23 mouse cellular contexts compared by ENCODE assay signal in the genomic region with DNA sequence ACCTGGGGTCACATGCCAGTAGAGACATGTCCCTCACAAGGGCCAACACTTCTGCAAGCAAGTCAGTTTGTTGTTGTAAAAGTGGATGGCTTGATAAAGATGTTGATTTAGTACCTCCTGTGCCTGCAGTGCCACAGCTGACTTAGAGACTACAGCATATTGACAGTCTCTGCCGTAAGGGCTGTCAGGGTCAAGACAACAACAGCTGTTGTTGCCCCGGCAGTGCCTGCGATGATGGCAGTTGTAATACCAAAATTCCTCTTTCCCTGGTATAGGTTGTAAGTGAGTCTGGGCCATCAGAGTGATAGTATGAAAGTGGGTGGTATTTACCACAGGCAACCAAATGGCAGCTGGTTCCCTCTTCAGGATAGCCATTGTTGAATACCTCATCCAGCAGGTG. TPM values are rescaled to one million over a fixed set of nuclear protein-coding genes. Genes with fewer than 3 reads are reported as not detected.
DNase-seq lines count a peak whose midpoint lies in the region; ATAC-seq and TF ChIP-seq lines count a peak whose summit lies in the region.
"Had no signal": no experiment of that assay in that cellular context is flagged by ENCODE, and none has a peak within 500 bp of the region (broad histone marks: within the 10 kb centered on the region; RNA-seq: fewer than 3 reads in every experiment).

No protein-coding gene starts in this region.

- 0 out of 2 replicates have a peak, but pooled peaks have one; percentile 25 for ATAC-seq in hindbrain, embryonic 16.5 days
- no peak for ATAC-seq in hindbrain, embryonic 14.5 days (ENCODE audit: low FRiP score)
- ATAC-seq: activated CD4-positive, CD25-positive, alpha-beta regulatory T cell, adult 4 months; CD4-positive, CD25-positive, alpha-beta regulatory T cell, adult 4 months; Patski had no signal

- no peak overlapping the region for H3K9ac ChIP-seq in hindbrain, embryonic 16.5 days (ENCODE audit: low read depth, low read length)
- no peak overlapping the region for H3K9ac ChIP-seq in hindbrain, embryonic 14.5 days

- no peaks in the 10 kb centered on the region for H3K27me3 ChIP-seq in heart, embryonic 10.5 days (ENCODE audit: insufficient read depth, poor library complexity, severe bottlenecking)
- H3K27me3 ChIP-seq in hindbrain, embryonic 16.5 days (replicated peaks; ENCODE audit: control insufficient read depth, insufficient read depth, low read length): no peaks in the 10 kb centered on the region
- no peaks in the 10 kb centered on the region for H3K27me3 ChIP-seq in hindbrain, embryonic 14.5 days (ENCODE audit: control insufficient read depth, insufficient read depth, low read length)
- no peaks in the 10 kb centered on the region for H3K27me3 ChIP-seq in myocyte (ENCODE audit: control insufficient read depth, insufficient read depth, insufficient read length)
- H3K27me3 ChIP-seq: CH12.LX, Patski had no signal

- no peak overlapping the region for H3K4me3 ChIP-seq in gastrocnemius, adult 2 months
- no peak overlapping the region for H3K4me3 ChIP-seq in heart, embryonic 10.5 days
- H3K4me3 ChIP-seq in hindbrain, embryonic 16.5 days (ENCODE audit: low read length): no peak overlapping the region
- no peak overlapping the region for H3K4me3 ChIP-seq in hindbrain, embryonic 14.5 days (replicated peaks; ENCODE audit: low read length)
- no peak overlapping the region for H3K4me3 ChIP-seq in myocyte

- H3K36me3 ChIP-seq in heart, embryonic 10.5 days: no peaks in the 10 kb centered on the region
- no peaks in the 10 kb centered on the region for H3K36me3 ChIP-seq in hindbrain, embryonic 16.5 days (ENCODE audit: control insufficient read depth, insufficient read depth, low read length)
- H3K36me3 ChIP-seq in hindbrain, embryonic 14.5 days (replicated peaks; ENCODE audit: control insufficient read depth, insufficient read depth): no peaks in the 10 kb centered on the region
- peaks cover 3% of the 10 kb centered on the region for H3K36me3 ChIP-seq in myocyte (ENCODE audit: control insufficient read depth, insufficient read depth)

- no peak for DNase-seq in gastrocnemius, adult 2 months
- DNase-seq in gastrocnemius, postnatal 4 days (ENCODE audit: low spot score in 2 of 2): no peak
- DNase-seq in heart, adult 11 months: peak; percentile 79
- no peak for DNase-seq in heart, embryonic 10.5 days (ENCODE audit: low spot score)
- no peak for DNase-seq in hindbrain, embryonic 14.5 days (ENCODE audit: low spot score)
- no peak for DNase-seq in Muller cell, postnatal 12 days (ENCODE audit: inconsistent ontology term)
- DNase-seq: adrenal gland, adult 2 months; adrenal gland, adult 8-10 months; adrenal gland, postnatal 10 days; adrenal gland, postnatal 14 days; adrenal gland, postnatal 25 days; adrenal gland, postnatal 36 days; B cell, adult 2 months; cerebellum, adult 11 months; cerebellum, adult 11-12 months; cerebellum, adult 18-20 months had no signal

- H3K4me2 ChIP-seq in hindbrain, embryonic 16.5 days (ENCODE audit: low read length): no peak overlapping the region
- no peak overlapping the region for H3K4me2 ChIP-seq in hindbrain, embryonic 14.5 days (replicated peaks)
- H3K4me2 ChIP-seq in myocyte (ENCODE audit: low read depth): no peak overlapping the region

- H3K9me3 ChIP-seq in heart, embryonic 10.5 days: no peaks in the 10 kb centered on the region
- H3K9me3 ChIP-seq in hindbrain, embryonic 16.5 days (ENCODE audit: control insufficient read depth, low read length): no peaks in the 10 kb centered on the region
- H3K9me3 ChIP-seq in hindbrain, embryonic 14.5 days (ENCODE audit: control insufficient read depth, low read length): no peaks in the 10 kb centered on the region
- H3K9me3 ChIP-seq: G1E had no signal

- TF ChIP-seq POLR2A in myocyte (IDR thresholded peaks at IDR 0.05; ENCODE audit: insufficient read length, low read depth): no peak

- H3K79me2 ChIP-seq in myocyte (ENCODE audit: control insufficient read depth, insufficient read depth): peaks cover 99% of the 10 kb centered on the region

- peak overlapping the region; percentile 48 for H3K27ac ChIP-seq in gastrocnemius, adult 2 months
- no peak overlapping the region for H3K27ac ChIP-seq in heart, embryonic 10.5 days
- H3K27ac ChIP-seq in hindbrain, embryonic 16.5 days (ENCODE audit: low read depth, low read length): no peak overlapping the region
- H3K27ac ChIP-seq in hindbrain, embryonic 14.5 days: no peak overlapping the region

- intact Hi-C loops in gastrocnemius, adult 2 months (cut with DNase I): no loop called here

- TF ChIP-seq CTCF in gastrocnemius, adult 2 months (IDR thresholded peaks at IDR 0.05): no peak

- WGBS in heart, embryonic 10.5 days: 74% methylated on average over 3 of the region's 3 CpGs
- 44% methylated on average over 3 of the region's 3 CpGs for WGBS in hindbrain, embryonic 16.5 days
- 80% methylated on average over 3 of the region's 3 CpGs for WGBS in hindbrain, embryonic 14.5 days

- no peak overlapping the region for H3ac ChIP-seq in myocyte (ENCODE audit: control insufficient read depth, insufficient read length)

- peaks cover 12% of the 10 kb centered on the region; the same call in 1 of the 2 replicates for H3K4me1 ChIP-seq in heart, embryonic 10.5 days
- no peaks in the 10 kb centered on the region; the same call in 1 of the 2 replicates for H3K4me1 ChIP-seq in hindbrain, embryonic 16.5 days (ENCODE audit: control insufficient read depth, insufficient read depth, low read depth, low read length)
- H3K4me1 ChIP-seq in hindbrain, embryonic 14.5 days (replicated peaks; ENCODE audit: control insufficient read depth, insufficient read depth, low read length): no peaks in the 10 kb centered on the region

TF ChIP-seq in myocyte, 11 proteins besides CTCF, POLR2A, EP300 and RAD21:
- TF ChIP-seq MYOD1 (IDR thresholded peaks at IDR 0.05; ENCODE audit: control insufficient read depth in 1 of 3, insufficient read length in 2 of 3, low read depth in 2 of 3): peak in 2 of 3 experiments; percentile 88 to 89
- no peak for TF ChIP-seq MAX (IDR thresholded peaks at IDR 0.05; ENCODE audit: low read depth)
- TF ChIP-seq CEBPB (IDR thresholded peaks at IDR 0.05; ENCODE audit: insufficient read depth, poor library complexity, severe bottlenecking): no peak
- TF ChIP-seq TCF12 (IDR thresholded peaks at IDR 0.05; ENCODE audit: insufficient read depth, poor library complexity, severe bottlenecking): no peak
- TF ChIP-seq E2F4 (IDR thresholded peaks at IDR 0.05; ENCODE audit: insufficient read depth): no peak
- TF ChIP-seq REST (IDR thresholded peaks at IDR 0.05; ENCODE audit: insufficient read depth, insufficient read length): no peak
- TF ChIP-seq USF1 (IDR thresholded peaks at IDR 0.05; ENCODE audit: low read depth): no peak
- peak; percentile 34 for TF ChIP-seq TCF3 (IDR thresholded peaks at IDR 0.05; ENCODE audit: insufficient read length, low read depth)
- peak; percentile 6 to 88 (median 86) for TF ChIP-seq MYOG (IDR thresholded peaks at IDR 0.05; ENCODE audit: control insufficient read depth in 1 of 3, insufficient read depth in 1 of 3, insufficient read length in 2 of 3, low read depth in 2 of 3)
- no peak for TF ChIP-seq SRF (IDR thresholded peaks at IDR 0.05; ENCODE audit: control insufficient read depth, insufficient read length, low read depth)
- no peak for TF ChIP-seq POLR2AphosphoS2 (IDR thresholded peaks at IDR 0.05; ENCODE audit: insufficient read length, low read depth)
TF ChIP-seq in myocyte: peak in this region for 3.

RNA-seq across cellular contexts. Expression of a gene that starts 12.8 kb away (rescaled TPM):
- 10 to 100 TPM; 50.2 to 53.9 TPM for total RNA-seq in gastrocnemius, adult 2 months (2021)
- 10 to 100 TPM; 63.6 to 67.4 TPM for total RNA-seq in gastrocnemius, postnatal 4 days (2021)
- 10.6 and 11.8 TPM in 2 replicates for polyA plus RNA-seq in heart, embryonic 10.5 days (2016; fragmentation: Nextera tagmentation; extraction: Ambion mirVana)
- polyA plus RNA-seq in hindbrain, embryonic 16.5 days (2015; fragmentation: Nextera tagmentation; extraction: Ambion mirVana): 9.3 and 12.1 TPM in 2 replicates
- 12.3 and 14.7 TPM in 2 replicates for polyA plus RNA-seq in hindbrain, embryonic 14.5 days (2014; fragmentation: Nextera tagmentation; extraction: Ambion mirVana)
- polyA plus RNA-seq in myocyte (2012; fragmentation: generic; extraction: Trizol): 14.7 TPM

RNA-seq across cellular contexts. Expression of a gene that starts 40.8 kb away (rescaled TPM):
- 10 to 100 TPM; 82.2 to 84.2 TPM for total RNA-seq in gastrocnemius, adult 2 months (2021)
- total RNA-seq in gastrocnemius, postnatal 4 days (2021): 10 to 100 TPM; 26.1 to 27.2 TPM
- polyA plus RNA-seq in heart, embryonic 10.5 days (2016; fragmentation: Nextera tagmentation; extraction: Ambion mirVana): 4.6 and 7.0 TPM in 2 replicates
- polyA plus RNA-seq in hindbrain, embryonic 16.5 days (2015; fragmentation: Nextera tagmentation; extraction: Ambion mirVana): 8.1 and 10.2 TPM in 2 replicates
- 7.1 and 8.9 TPM in 2 replicates for polyA plus RNA-seq in hindbrain, embryonic 14.5 days (2014; fragmentation: Nextera tagmentation; extraction: Ambion mirVana)
- 6.6 TPM for polyA plus RNA-seq in myocyte (2012; fragmentation: generic; extraction: Trizol)

RNA-seq across cellular contexts. Expression of a gene that starts 51.8 kb away (rescaled TPM):
- total RNA-seq in gastrocnemius, adult 2 months (2021): 10 to 100 TPM; 16.8 to 17.3 TPM
- total RNA-seq in gastrocnemius, postnatal 4 days (2021): 10 to 100 TPM; 20.9 to 24.1 TPM
- 14.4 and 21.6 TPM in 2 replicates for polyA plus RNA-seq in heart, embryonic 10.5 days (2016; fragmentation: Nextera tagmentation; extraction: Ambion mirVana)
- 19.6 and 25.3 TPM in 2 replicates for polyA plus RNA-seq in hindbrain, embryonic 16.5 days (2015; fragmentation: Nextera tagmentation; extraction: Ambion mirVana)
- 10.1 and 10.5 TPM in 2 replicates for polyA plus RNA-seq in hindbrain, embryonic 14.5 days (2014; fragmentation: Nextera tagmentation; extraction: Ambion mirVana)
- polyA plus RNA-seq in myocyte (2012; fragmentation: generic; extraction: Trizol): 19.9 TPM

RNA-seq across cellular contexts. Expression of a gene that starts 57.8 kb away (rescaled TPM):
- 10 to 100 TPM; 41.6 to 50.6 TPM for total RNA-seq in gastrocnemius, adult 2 months (2021)
- total RNA-seq in gastrocnemius, postnatal 4 days (2021): 10 to 100 TPM; 81.1 to 84.6 TPM
- 51.3 and 79.6 TPM in 2 replicates for polyA plus RNA-seq in heart, embryonic 10.5 days (2016; fragmentation: Nextera tagmentation; extraction: Ambion mirVana)
- 40.3 and 54.2 TPM in 2 replicates for polyA plus RNA-seq in hindbrain, embryonic 16.5 days (2015; fragmentation: Nextera tagmentation; extraction: Ambion mirVana)
- 42.9 and 48.0 TPM in 2 replicates for polyA plus RNA-seq in hindbrain, embryonic 14.5 days (2014; fragmentation: Nextera tagmentation; extraction: Ambion mirVana)
- polyA plus RNA-seq in myocyte (2012; fragmentation: generic; extraction: Trizol): 111 TPM
